Mouse (Mus musculus): ENCODE data around the gene Rasgef1c.

DNA sequence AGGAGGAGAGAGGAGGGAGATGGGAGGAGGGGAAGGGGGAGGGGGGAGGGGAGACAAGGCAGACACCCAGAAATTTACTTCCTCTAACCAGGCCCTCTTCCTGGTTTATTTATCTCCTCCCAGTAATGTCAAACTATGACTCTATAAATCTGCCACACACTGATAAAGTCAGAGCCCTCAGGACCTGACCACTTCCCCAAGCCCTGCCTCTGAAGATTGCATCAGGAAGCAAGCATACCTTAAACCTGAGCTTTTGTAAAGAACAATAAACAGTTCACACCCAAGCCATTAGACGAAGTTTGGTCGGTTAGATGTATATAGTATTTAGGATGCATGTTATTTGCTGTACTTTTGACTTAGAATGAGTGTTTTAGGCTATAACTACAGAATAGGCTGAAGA lies 92.9 kb downstream of the Rasgef1c start:
- TF ChIP-seq CTCF (IDR thresholded peaks at IDR 0.05; ENCODE audit: control insufficient read depth, insufficient read depth, insufficient read length), result no peak
- no peak for TF ChIP-seq CEBPB (IDR thresholded peaks at IDR 0.05; ENCODE audit: low read depth)
- no peak for TF ChIP-seq MAX (IDR thresholded peaks at IDR 0.05)
- TF ChIP-seq MYOD1 (IDR thresholded peaks at IDR 0.05; ENCODE audit: control insufficient read depth, insufficient read length, low read depth), result no peak
- TF ChIP-seq MYOG (IDR thresholded peaks at IDR 0.05; ENCODE audit: control insufficient read depth, extremely low read depth, insufficient read length), result no peak
- no peak for TF ChIP-seq USF1 (IDR thresholded peaks at IDR 0.05; ENCODE audit: low read depth)

All from C2C12 (cell line).